Mouse (Mus musculus) bone marrow macrophage, adult 2 months (primary cell): ENCODE measurements around the gene Rasgef1b.

Experiments
- CTCF ChIP-seq: IDR thresholded peaks from 2 replicates; pipeline ENCODE4 v1.5.1; 2012; ENCODE audit warnings: low read depth, mild to moderate bottlenecking, low read length, moderate library complexity
- POLR2A ChIP-seq: IDR thresholded peaks from 2 replicates; pipeline ENCODE4 v1.6.1; 2012; ENCODE audit warnings: mild to moderate bottlenecking, low read depth, low read length, borderline replicate concordance

GRCm38 (mm10) chr5:99742874-99743273 is 14.0 kb upstream of the Rasgef1b start:
- TF ChIP-seq CTCF (no peak), POLR2A (no peak)
